Mouse (Mus musculus) lung, adult 2 months (tissue): ENCODE results near the gene Cotl1.

Experiments
- CTCF ChIP-seq: fragments of 200-500 bp; IDR thresholded peaks from 2 replicates; pipeline ENCODE4 v1.5.1; 2011; ENCODE audit warnings: mild to moderate bottlenecking, low read length, control low read depth; ENCODE audit not compliant: insufficient read depth
- POLR2A ChIP-seq: fragments of 200-500 bp; IDR thresholded peaks from 2 replicates; pipeline ENCODE4 v1.6.1; 2011; ENCODE audit warnings: low read depth, mild to moderate bottlenecking, control low read depth, low read length, borderline replicate concordance; ENCODE audit errors: extremely low read depth

GRCm38 (mm10) chr8:119765311-119765710, 75.0 kb downstream of the Cotl1 start:
- TF ChIP-seq CTCF: no peak
- no peak for TF ChIP-seq POLR2A
